Mouse (Mus musculus) hindbrain, embryonic 16.5 days (tissue): Measurements from ENCODE around the gene Ccdc86. TPM values are rescaled to one million over a fixed set of nuclear protein-coding genes. Genes with fewer than 3 reads are reported as not detected.

ENCODE experiments used
- ATAC-seq: fragments of 200-750 bp; cut with Nextera tagmentation; 2 replicates; pipeline ENCODE4 v1.8.0; 2017; ENCODE audit warnings: moderate TSS enrichment, moderate library complexity
- H3K27ac ChIP-seq: fragments of 300-500 bp; sonication (generic); 2 replicates; pipeline ENCODE4 v1.5.1; 2014; ENCODE audit warnings: low read depth, mild to moderate bottlenecking, control low read depth, low read length, moderate library complexity
- H3K27me3 ChIP-seq: fragments of 300-500 bp; sonication (generic); replicated peaks from 2 replicates; pipeline ENCODE4 v1.6.1; 2014; ENCODE audit warnings: low read length; ENCODE audit not compliant: control insufficient read depth, insufficient read depth
- H3K36me3 ChIP-seq: fragments of 300-500 bp; sonication (generic); 2 replicates; pipeline ENCODE4 v1.6.1; 2014; ENCODE audit warnings: mild to moderate bottlenecking, low read length, moderate library complexity, mixed read lengths; ENCODE audit not compliant: control insufficient read depth, insufficient read depth
- H3K4me1 ChIP-seq: fragments of 300-500 bp; sonication (generic); 2 replicates; pipeline ENCODE4 v1.6.1; 2014; ENCODE audit warnings: low read depth, low read length; ENCODE audit not compliant: control insufficient read depth, insufficient read depth
- H3K4me2 ChIP-seq: fragments of 300-500 bp; sonication (generic); 2 replicates; pipeline ENCODE4 v1.6.1; 2014; ENCODE audit warnings: mild to moderate bottlenecking, low read length, control low read depth, moderate library complexity
- H3K4me3 ChIP-seq: fragments of 300-500 bp; sonication (generic); 2 replicates; pipeline ENCODE4 v1.5.1; 2014; ENCODE audit warnings: mild to moderate bottlenecking, low read length, control low read depth, moderate library complexity
- H3K9ac ChIP-seq: fragments of 300-500 bp; sonication (generic); 2 replicates; pipeline ENCODE4 v1.6.1; 2014; ENCODE audit warnings: low read depth, mild to moderate bottlenecking, control low read depth, low read length, moderate library complexity
- H3K9me3 ChIP-seq: fragments of 300-500 bp; sonication (generic); 2 replicates; pipeline ENCODE4 v1.6.1; 2014; ENCODE audit warnings: mild to moderate bottlenecking, low read length, moderate library complexity; ENCODE audit not compliant: control insufficient read depth
- WGBS: fragments of 180-500 bp; shearing (Covaris S2); extraction: QIAGEN DNeasy Blood & Tissue Kit; methylation state at CpG from one replicate; pipeline ENCODE4 v1.1.7; 2014; 5-methylcytosine and 5-hydroxymethylcytosine counted together
- polyA plus RNA-seq: library from polyadenylated mRNA; unstranded; fragments of >200 nt; fragmentation: Nextera tagmentation; extraction: Ambion mirVana; gene quantifications from 2 replicates; pipeline ENCODE4 v1.2.1, GENCODE M21; 2015

Gene Ccdc86
- polyA plus RNA-seq, 1 experiment from 2014 or later, result 12.9 TPM

GRCm38 (mm10) chr19:10905728-10906000, 43.4 kb downstream of the Ccdc86 start:
- Histone ChIP-seq H3K4me2 (no peak overlapping the region), H3K27me3 (no peaks in the 10 kb centered on the region), H3K27ac (peak overlapping the region; percentile 20; the same call in 1 of the 2 replicates), H3K4me3 (no peak overlapping the region), H3K4me1 (no peaks in the 10 kb centered on the region), H3K9ac (no peak overlapping the region), H3K9me3 (no peaks in the 10 kb centered on the region), H3K36me3 (peaks cover 48% of the 10 kb centered on the region)
- WGBS, result 85% methylated on average over 5 of the region's 5 CpGs
- no peak for ATAC-seq

GRCm38 (mm10) chr19:10904927-10905727, 43.9 kb downstream of the Ccdc86 start:
- Histone ChIP-seq H3K4me1 (no peaks in the 10 kb centered on the region), H3K9ac (no peak overlapping the region), H3K27me3 (no peaks in the 10 kb centered on the region), H3K36me3 (peaks cover 54% of the 10 kb centered on the region), H3K9me3 (no peaks in the 10 kb centered on the region), H3K4me3 (no peak overlapping the region), H3K4me2 (no peak overlapping the region), H3K27ac (peak overlapping the region; percentile 20; the same call in 1 of the 2 replicates)
- WGBS, result 62% methylated on average over 7 of the region's 7 CpGs
- ATAC-seq, result peak; percentile 60

- Histone ChIP-seq H3K27ac (no peak overlapping the region), H3K9ac (no peak overlapping the region), H3K4me3 (no peak overlapping the region), H3K9me3 (no peaks in the 10 kb centered on the region), H3K4me2 (no peak overlapping the region), H3K36me3 (peaks cover 60% of the 10 kb centered on the region), H3K27me3 (no peaks in the 10 kb centered on the region), H3K4me1 (no peaks in the 10 kb centered on the region)
- no peak for ATAC-seq
- 91% methylated on average over 5 of the region's 5 CpGs for WGBS
Measured at GRCm38 (mm10) chr19:10904512-10904911, 44.6 kb downstream of the Ccdc86 start.

- H3K9me3 ChIP-seq, result no peaks in the 10 kb centered on the region
- peaks cover 69% of the 10 kb centered on the region for H3K36me3 ChIP-seq
- no peak overlapping the region for H3K27ac ChIP-seq
- ATAC-seq, result no peak
- WGBS, result 93% methylated on average over 5 of the region's 5 CpGs
- peaks cover 13% of the 10 kb centered on the region for H3K4me1 ChIP-seq
- no peak overlapping the region for H3K4me3 ChIP-seq
- H3K9ac ChIP-seq, result no peak overlapping the region
- H3K4me2 ChIP-seq, result no peak overlapping the region
- H3K27me3 ChIP-seq, result no peaks in the 10 kb centered on the region
Measured at GRCm38 (mm10) chr19:10901046-10901445, 48.0 kb downstream of the Ccdc86 start.

- no peak overlapping the region for H3K4me2 ChIP-seq
- H3K36me3 ChIP-seq, result peaks cover 61% of the 10 kb centered on the region
- no peak for ATAC-seq
- H3K9me3 ChIP-seq, result no peaks in the 10 kb centered on the region
- WGBS, result 68% methylated on average over 6 of the region's 6 CpGs
- no peak overlapping the region for H3K27ac ChIP-seq
- no peak overlapping the region for H3K9ac ChIP-seq
- H3K4me1 ChIP-seq, result peaks cover 15% of the 10 kb centered on the region
- H3K4me3 ChIP-seq, result no peak overlapping the region
- no peaks in the 10 kb centered on the region for H3K27me3 ChIP-seq
Measured at GRCm38 (mm10) chr19:10900315-10900714, 48.8 kb downstream of the Ccdc86 start.

GRCm38 (mm10) chr19:10897491-10897890, 51.6 kb downstream of the Ccdc86 start:
- H3K9ac ChIP-seq, result no peak overlapping the region
- ATAC-seq, result no peak
- 92% methylated on average over 8 of the region's 8 CpGs for WGBS
- no peaks in the 10 kb centered on the region for H3K9me3 ChIP-seq
- H3K27me3 ChIP-seq, result no peaks in the 10 kb centered on the region
- H3K4me1 ChIP-seq, result peaks cover 15% of the 10 kb centered on the region
- no peak overlapping the region for H3K4me3 ChIP-seq
- peaks cover 43% of the 10 kb centered on the region for H3K36me3 ChIP-seq
- H3K4me2 ChIP-seq, result no peak overlapping the region
- no peak overlapping the region for H3K27ac ChIP-seq

GRCm38 (mm10) chr19:10896849-10897248, 52.2 kb downstream of the Ccdc86 start:
- Histone ChIP-seq H3K9ac (no peak overlapping the region; the same call in 1 of the 2 replicates), H3K36me3 (peaks cover 37% of the 10 kb centered on the region), H3K27ac (no peak overlapping the region), H3K27me3 (no peaks in the 10 kb centered on the region), H3K9me3 (no peaks in the 10 kb centered on the region), H3K4me2 (peak overlapping the region; percentile 62), H3K4me3 (peak overlapping the region; percentile 94), H3K4me1 (peaks cover 15% of the 10 kb centered on the region)
- ATAC-seq, result no peak
- WGBS, result 78% methylated on average over 7 of the region's 7 CpGs

- peak overlapping the region; percentile 92 for H3K9ac ChIP-seq
- ATAC-seq, result no peak
- H3K9me3 ChIP-seq, result no peaks in the 10 kb centered on the region
- no peaks in the 10 kb centered on the region for H3K27me3 ChIP-seq
- peaks cover 26% of the 10 kb centered on the region for H3K36me3 ChIP-seq
- H3K27ac ChIP-seq, result peak overlapping the region; percentile 95
- H3K4me1 ChIP-seq, result peaks cover 15% of the 10 kb centered on the region
- peak overlapping the region; percentile 62 for H3K4me2 ChIP-seq
- H3K4me3 ChIP-seq, result peak overlapping the region; percentile 94
- under 1% methylated on average over 16 of the region's 16 CpGs for WGBS
Measured at GRCm38 (mm10) chr19:10895708-10896107, 53.4 kb downstream of the Ccdc86 start.

- Histone ChIP-seq H3K27me3 (no peaks in the 10 kb centered on the region), H3K4me1 (peaks cover 15% of the 10 kb centered on the region), H3K27ac (peak within 1 kb of the TSS; percentile 95), H3K9me3 (no peaks in the 10 kb centered on the region), H3K9ac (peak within 1 kb of the TSS; percentile 92), H3K36me3 (peaks cover 19% of the 10 kb centered on the region), H3K4me3 (peak within 1 kb of the TSS; percentile 94), H3K4me2 (peak within 1 kb of the TSS; percentile 62)
- under 1% methylated on average over 43 of the region's 43 CpGs for WGBS
- peak; percentile 97 for ATAC-seq
Measured at GRCm38 (mm10) chr19:10895016-10895528, 54.0 kb downstream of the Ccdc86 start, which contains the start of gene Prpf19. Prpf19 (plus strand) TSS chr19:10895231.
